In genomic region chr10:80148610-80149290, GRCm38 (mm10) we compare ENCODE assay signal across 8 mouse cellular contexts. TPM values are rescaled to one million over a fixed set of nuclear protein-coding genes. Genes with fewer than 3 reads are reported as not detected.
DNase-seq lines count a peak whose midpoint lies in the region; ATAC-seq lines count a peak whose summit lies in the region.

No protein-coding gene starts in this region.

- peak; percentile 43 for ATAC-seq in hindbrain, embryonic 13.5 days (ENCODE audit: low FRiP score)

- H3K4me3 ChIP-seq in hindbrain, embryonic 13.5 days: peak overlapping the region; percentile 97
- H3K4me3 ChIP-seq in macrophage (ENCODE audit: inconsistent target): peak overlapping the region; percentile 65

- peak; percentile 92 for DNase-seq in T-cell, adult 2 months (ENCODE audit: low spot score)
- peak; percentile 95 to 97 for DNase-seq in cerebellum, postnatal 14 days
- peak; percentile 90 for DNase-seq in frontal cortex, postnatal 14 days (ENCODE audit: low spot score in 2 of 2)
- DNase-seq in left cerebral cortex, adult 18-20 months (ENCODE audit: low spot score in 2 of 2): peak; percentile 91 to 95
- DNase-seq in right cerebral cortex, adult 2 months (ENCODE audit: low spot score in 2 of 2): peak; percentile 90 to 91
- peak; percentile 77 for DNase-seq in urinary bladder, postnatal 10 days (ENCODE audit: low spot score)

- H3K27me3 ChIP-seq in hindbrain, embryonic 13.5 days: no peaks in the 10 kb centered on the region

- peaks cover 56% of the 10 kb centered on the region for H3K36me3 ChIP-seq in hindbrain, embryonic 13.5 days
- H3K36me3 ChIP-seq in macrophage (ENCODE audit: inconsistent target): peaks cover 19% of the 10 kb centered on the region

- 1% methylated on average over 52 of the region's 57 CpGs for WGBS in hindbrain, embryonic 13.5 days
- under 1% methylated on average over 32 of the region's 57 CpGs for WGBS in macrophage (ENCODE audit: missing documents)

- peaks cover 71% of the 10 kb centered on the region for H3K79me2 ChIP-seq in macrophage (ENCODE audit: inconsistent target)

- peak overlapping the region; percentile 100 for H3K27ac ChIP-seq in hindbrain, embryonic 13.5 days
- H3K27ac ChIP-seq in macrophage: peak overlapping the region; percentile 93

- H3K4me2 ChIP-seq in hindbrain, embryonic 13.5 days: peak overlapping the region; percentile 68

- peaks cover 63% of the 10 kb centered on the region for H3K4me1 ChIP-seq in hindbrain, embryonic 13.5 days (replicated peaks)

- peak overlapping the region; percentile 99 for H3K9ac ChIP-seq in hindbrain, embryonic 13.5 days

- no peaks in the 10 kb centered on the region for H3K9me3 ChIP-seq in hindbrain, embryonic 13.5 days

RNA-seq across cellular contexts. Expression of gene Midn, which starts 0.7 kb away (rescaled TPM):
- polyA plus RNA-seq in hindbrain, embryonic 13.5 days (2015; fragmentation: Nextera tagmentation; extraction: Ambion mirVana): 32.4 and 34.7 TPM in 2 replicates
- total RNA-seq in left cerebral cortex, adult 18-20 months (2021): 100 to 1,000 TPM; 105 TPM
- total RNA-seq in macrophage (2018; cell fraction: chromatin; rRNA removed): 100 to 1,000 TPM in 2 of 26 experiments, 10 to 100 TPM in 24; 13.9 to 126 (median 56.5) TPM
- total RNA-seq in macrophage (2018; cell fraction: cytosol; rRNA removed): 10 to 100 TPM; 20.5 to 44.1 (median 32.8) TPM
- total RNA-seq in macrophage (2018; cell fraction: nucleus; rRNA removed): 100 to 1,000 TPM in 2 of 26 experiments, 10 to 100 TPM in 24; 20.4 to 111 (median 44.0) TPM
- 16.3 to 36.3 TPM (median 20.3 TPM) in 3 replicates for polyA plus RNA-seq in macrophage (2018)

RNA-seq across cellular contexts. Expression of gene Cbarp, which starts 8.1 kb away (rescaled TPM):
- 57.4 and 59.2 TPM in 2 replicates for polyA plus RNA-seq in hindbrain, embryonic 13.5 days (2015; fragmentation: Nextera tagmentation; extraction: Ambion mirVana)
- 100 to 1,000 TPM; 418 to 437 TPM for total RNA-seq in left cerebral cortex, adult 18-20 months (2021)
- total RNA-seq in macrophage (2018; cell fraction: chromatin; rRNA removed): 10 to 100 TPM in 3 of 26 experiments, 1 to 10 TPM in 22, under 1 TPM in 1; 0.58 to 13.3 (median 5.5) TPM
- total RNA-seq in macrophage (2018; cell fraction: cytosol; rRNA removed): 1 to 10 TPM in 22 of 26 experiments, under 1 TPM in 4; 0.79 to 3.8 (median 1.7) TPM
- total RNA-seq in macrophage (2018; cell fraction: nucleus; rRNA removed): 10 to 100 TPM in 3 of 26 experiments, 1 to 10 TPM in 23; 2.2 to 12.1 (median 4.5) TPM
- polyA plus RNA-seq in macrophage (2018): 1.9 to 3.0 TPM (median 2.4 TPM) in 3 replicates

RNA-seq across cellular contexts. Expression of gene Atp5d, which starts 10.3 kb away (rescaled TPM):
- polyA plus RNA-seq in hindbrain, embryonic 13.5 days (2015; fragmentation: Nextera tagmentation; extraction: Ambion mirVana): 434 and 449 TPM in 2 replicates
- 100 to 1,000 TPM; 367 to 371 TPM for total RNA-seq in left cerebral cortex, adult 18-20 months (2021)
- total RNA-seq in macrophage (2018; cell fraction: chromatin; rRNA removed): 10 to 100 TPM in 16 of 26 experiments, 1 to 10 TPM in 10; 3.8 to 43.6 (median 11.7) TPM
- total RNA-seq in macrophage (2018; cell fraction: cytosol; rRNA removed): 100 to 1,000 TPM; 148 to 224 (median 185) TPM
- total RNA-seq in macrophage (2018; cell fraction: nucleus; rRNA removed): 10 to 100 TPM; 18.0 to 57.5 (median 33.5) TPM
- 68.4 to 213 TPM (median 169 TPM) in 3 replicates for polyA plus RNA-seq in macrophage (2018)

RNA-seq across cellular contexts. Expression of gene Cirbp, which starts 17.0 kb away (rescaled TPM):
- 364 and 409 TPM in 2 replicates for polyA plus RNA-seq in hindbrain, embryonic 13.5 days (2015; fragmentation: Nextera tagmentation; extraction: Ambion mirVana)
- 10 to 100 TPM; 89.7 to 94.6 TPM for total RNA-seq in left cerebral cortex, adult 18-20 months (2021)
- 100 to 1,000 TPM in 11 of 26 experiments, 10 to 100 TPM in 15; 17.6 to 198 (median 86.7) TPM for total RNA-seq in macrophage (2018; cell fraction: chromatin; rRNA removed)
- 10 to 100 TPM; 10.1 to 24.5 (median 16.7) TPM for total RNA-seq in macrophage (2018; cell fraction: cytosol; rRNA removed)
- total RNA-seq in macrophage (2018; cell fraction: nucleus; rRNA removed): 10 to 100 TPM; 11.8 to 97.1 (median 35.2) TPM
- polyA plus RNA-seq in macrophage (2018): 17.6 to 31.0 TPM (median 19.0 TPM) in 3 replicates

RNA-seq across cellular contexts. Expression of gene 1600002K03Rik, which starts 24.0 kb away (rescaled TPM):
- polyA plus RNA-seq in hindbrain, embryonic 13.5 days (2015; fragmentation: Nextera tagmentation; extraction: Ambion mirVana): 11.9 and 14.1 TPM in 2 replicates
- 1 to 10 TPM; 6.8 to 7.0 TPM for total RNA-seq in left cerebral cortex, adult 18-20 months (2021)
- 1 to 10 TPM in 18 of 26 experiments, not detected in 8; 1.4 to 4.6 (median 2.1) TPM for total RNA-seq in macrophage (2018; cell fraction: chromatin; rRNA removed)
- total RNA-seq in macrophage (2018; cell fraction: cytosol; rRNA removed): 10 to 100 TPM; 11.6 to 18.9 (median 13.6) TPM
- 1 to 10 TPM in 25 of 26 experiments, not detected in 1; 2.4 to 8.5 (median 4.7) TPM for total RNA-seq in macrophage (2018; cell fraction: nucleus; rRNA removed)
- 4.4 to 19.3 TPM (median 13.3 TPM) in 3 replicates for polyA plus RNA-seq in macrophage (2018)

Comparison
In these comparisons a context has a peak if more than half of its experiments do, and no peak if none do; other contexts are left out.
1. Peak in every context shown above with its lines: DNase-seq, ATAC-seq, H3K4me3 ChIP-seq and H3K27ac ChIP-seq.
2. RNA of gene Cbarp, which starts 8.1 kb away (polyA plus RNA-seq): 57.4 to 59.2 TPM in hindbrain, embryonic 13.5 days; 1.9 to 3.0 TPM in macrophage; every median in the first group is over 10 times any median in the second.